14 mouse cellular contexts compared by ENCODE assay signal in the genomic region with DNA sequence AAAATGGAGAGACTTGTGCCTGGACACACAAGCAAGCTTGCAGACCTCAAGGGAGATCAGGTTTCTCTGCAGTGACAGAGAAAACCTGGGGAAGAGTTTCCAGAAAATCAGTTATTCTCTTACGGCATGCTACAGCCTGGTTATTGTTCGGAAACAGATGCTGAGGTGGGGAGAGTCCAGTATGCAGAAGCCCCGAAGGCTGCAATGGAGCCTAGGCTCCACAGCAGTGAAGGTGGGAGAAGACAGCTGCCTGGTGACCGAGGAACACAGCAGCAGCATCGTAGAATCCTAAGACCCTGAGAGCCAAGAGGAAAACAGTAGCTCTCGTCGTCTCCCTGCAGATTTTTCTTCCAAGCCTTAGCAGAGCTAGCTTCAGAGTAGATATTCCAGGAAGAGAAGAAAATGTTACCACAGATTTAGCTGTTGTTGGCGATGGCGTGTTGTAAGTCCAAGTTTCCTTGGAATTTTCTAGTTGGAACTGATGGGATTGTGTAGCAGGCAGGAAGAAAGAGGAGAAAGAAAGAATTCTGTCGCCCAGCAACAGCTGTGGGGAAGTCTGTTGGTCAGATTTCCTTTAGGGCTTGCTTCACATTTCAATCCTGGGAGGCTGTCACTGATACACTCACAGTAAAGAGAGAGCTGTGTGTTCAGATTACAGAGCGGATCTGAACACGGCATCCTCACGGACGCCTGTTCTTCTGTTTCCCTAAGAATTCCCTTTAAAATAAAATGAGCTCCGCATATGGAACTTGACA. TPM values are rescaled to one million over a fixed set of nuclear protein-coding genes. Genes with fewer than 3 reads are reported as not detected.
DNase-seq lines count a peak whose midpoint lies in the region; ATAC-seq and TF ChIP-seq lines count a peak whose summit lies in the region.
"Had no signal": no experiment of that assay in that cellular context is flagged by ENCODE, and none has a peak within 500 bp of the region (broad histone marks: within the 10 kb centered on the region; RNA-seq: fewer than 3 reads in every experiment).

No protein-coding gene starts in this region.

- H3K4me2 ChIP-seq in hindbrain, embryonic 12.5 days (replicated peaks) = no peak overlapping the region; the same call in 1 of the 2 replicates
- H3K4me2 ChIP-seq in hindbrain, embryonic 16.5 days (ENCODE audit: low read length) = no peak overlapping the region
- H3K4me2 ChIP-seq in intestine, embryonic 15.5 days (replicated peaks) = no peak overlapping the region
- H3K4me2 ChIP-seq: midbrain, embryonic 15.5 days; neural tube, embryonic 13.5 days had no signal

- peak overlapping the region; percentile 46 for H3K4me3 ChIP-seq in gastrocnemius, adult 2 months
- no peak overlapping the region for H3K4me3 ChIP-seq in hindbrain, embryonic 12.5 days
- H3K4me3 ChIP-seq in hindbrain, embryonic 16.5 days (ENCODE audit: low read length) = no peak overlapping the region
- no peak overlapping the region for H3K4me3 ChIP-seq in intestine, embryonic 15.5 days (replicated peaks)
- H3K4me3 ChIP-seq: midbrain, embryonic 15.5 days; neural tube, embryonic 13.5 days had no signal

- H3K27me3 ChIP-seq in hindbrain, embryonic 12.5 days = no peaks in the 10 kb centered on the region
- no peaks in the 10 kb centered on the region for H3K27me3 ChIP-seq in hindbrain, embryonic 16.5 days (replicated peaks; ENCODE audit: control insufficient read depth, insufficient read depth, low read length)
- no peaks in the 10 kb centered on the region for H3K27me3 ChIP-seq in intestine, embryonic 15.5 days (replicated peaks)
- H3K27me3 ChIP-seq: midbrain, embryonic 15.5 days; neural tube, embryonic 13.5 days had no signal

- no peaks in the 10 kb centered on the region for H3K36me3 ChIP-seq in hindbrain, embryonic 12.5 days
- no peaks in the 10 kb centered on the region for H3K36me3 ChIP-seq in hindbrain, embryonic 16.5 days (ENCODE audit: control insufficient read depth, insufficient read depth, low read length)
- no peaks in the 10 kb centered on the region for H3K36me3 ChIP-seq in intestine, embryonic 15.5 days
- H3K36me3 ChIP-seq: midbrain, embryonic 15.5 days; neural tube, embryonic 13.5 days had no signal

- intact Hi-C loops in gastrocnemius, adult 2 months (cut with DNase I) = no loop called here
- intact Hi-C loops in gastrocnemius, postnatal 14 days (cut with DNase I; ENCODE audit: low total_unique reads) = no loop called here

- H3K9me3 ChIP-seq in hindbrain, embryonic 12.5 days (replicated peaks) = no peaks in the 10 kb centered on the region
- no peaks in the 10 kb centered on the region for H3K9me3 ChIP-seq in hindbrain, embryonic 16.5 days (ENCODE audit: control insufficient read depth, low read length)
- no peaks in the 10 kb centered on the region for H3K9me3 ChIP-seq in intestine, embryonic 15.5 days
- H3K9me3 ChIP-seq: midbrain, embryonic 15.5 days had no signal

- DNase-seq in gastrocnemius, adult 2 months = no peak
- no peak for DNase-seq in gastrocnemius, postnatal 14 days
- DNase-seq in brain, adult 2 months (ENCODE audit: low read depth, low spot score) = peak; percentile 6
- DNase-seq in right cerebral cortex, postnatal 14 days = no peak
- no peak for DNase-seq in adrenal gland, adult 18-20 months (ENCODE audit: low spot score in 2 of 2)
- DNase-seq: cerebellum, adult 8-10 months; left cerebral cortex, postnatal 4 days; lung, postnatal 14 days; right cerebral cortex, adult 18-20 months had no signal

- TF ChIP-seq CTCF in gastrocnemius, adult 2 months (IDR thresholded peaks at IDR 0.05) = no peak

- ATAC-seq in hindbrain, embryonic 12.5 days (ENCODE audit: low FRiP score) = no peak
- ATAC-seq in hindbrain, embryonic 16.5 days = no peak
- ATAC-seq in intestine, embryonic 15.5 days = no peak
- ATAC-seq: midbrain, embryonic 15.5 days had no signal

- H3K27ac ChIP-seq in gastrocnemius, adult 2 months = peak overlapping the region; percentile 66
- peak overlapping the region; percentile 30; the same call in 1 of the 2 replicates for H3K27ac ChIP-seq in hindbrain, embryonic 12.5 days
- H3K27ac ChIP-seq in hindbrain, embryonic 16.5 days (ENCODE audit: low read depth, low read length) = no peak overlapping the region
- H3K27ac ChIP-seq in intestine, embryonic 15.5 days = peak overlapping the region; percentile 23
- H3K27ac ChIP-seq: midbrain, embryonic 15.5 days; neural tube, embryonic 13.5 days had no signal

- H3K4me1 ChIP-seq in hindbrain, embryonic 12.5 days = 0 out of 2 replicates have a peak, but pooled peaks cover 4% of the 10 kb centered on the region
- no peaks in the 10 kb centered on the region for H3K4me1 ChIP-seq in hindbrain, embryonic 16.5 days (ENCODE audit: control insufficient read depth, insufficient read depth, low read depth, low read length)
- no peaks in the 10 kb centered on the region; the same call in 1 of the 2 replicates for H3K4me1 ChIP-seq in intestine, embryonic 15.5 days (replicated peaks)
- H3K4me1 ChIP-seq: midbrain, embryonic 15.5 days; neural tube, embryonic 13.5 days had no signal

- no peak overlapping the region for H3K9ac ChIP-seq in hindbrain, embryonic 12.5 days
- no peak overlapping the region for H3K9ac ChIP-seq in hindbrain, embryonic 16.5 days (ENCODE audit: low read depth, low read length)
- H3K9ac ChIP-seq in intestine, embryonic 15.5 days = no peak overlapping the region
- H3K9ac ChIP-seq: midbrain, embryonic 15.5 days; neural tube, embryonic 13.5 days had no signal

- 75% methylated on average over 15 of the region's 15 CpGs for WGBS in hindbrain, embryonic 12.5 days
- WGBS in hindbrain, embryonic 16.5 days = 76% methylated on average over 15 of the region's 15 CpGs
- 63% methylated on average over 15 of the region's 15 CpGs for WGBS in intestine, embryonic 15.5 days

RNA-seq across cellular contexts. Expression of a gene that starts 48.4 kb away (rescaled TPM):
- total RNA-seq in gastrocnemius, adult 2 months (2021) = 100 to 1,000 TPM; 209 to 273 TPM
- 100 to 1,000 TPM; 175 to 193 TPM for total RNA-seq in gastrocnemius, postnatal 14 days (2021)
- 4.0 and 4.2 TPM in 2 replicates for polyA plus RNA-seq in hindbrain, embryonic 12.5 days (2016; fragmentation: Nextera tagmentation; extraction: Ambion mirVana)
- 0.99 and 1.5 TPM in 2 replicates for polyA plus RNA-seq in hindbrain, embryonic 16.5 days (2015; fragmentation: Nextera tagmentation; extraction: Ambion mirVana)
- polyA plus RNA-seq in intestine, embryonic 15.5 days (2015; fragmentation: Nextera tagmentation; extraction: Ambion mirVana) = 31.2 and 36.8 TPM in 2 replicates
- 10 to 100 TPM in 1 of 2 experiments, 1 to 10 TPM in 1; 7.6 to 20.7 TPM for total RNA-seq in adrenal gland, adult 18-20 months (2021)

Comparison
In these comparisons a context has a peak if more than half of its experiments do, and no peak if none do; other contexts are left out.
1. RNA of a gene that starts 48.4 kb away (total RNA-seq): 209 to 273 TPM in gastrocnemius, adult 2 months and 175 to 193 TPM in gastrocnemius, postnatal 14 days; 7.6 to 20.7 TPM in adrenal gland, adult 18-20 months; every median in the first group is over 4 times any median in the second.